Mouse (Mus musculus) ZHBTc4 (cell line): ENCODE results near the gene Ndufa4l2.

ENCODE experiments used
- DNase-seq: peaks from one replicate; pipeline ENCODE4 v3.0.0-alpha.2; 2011; ENCODE audit warnings: low read depth, low spot score

Gene Ndufa4l2

DNA sequence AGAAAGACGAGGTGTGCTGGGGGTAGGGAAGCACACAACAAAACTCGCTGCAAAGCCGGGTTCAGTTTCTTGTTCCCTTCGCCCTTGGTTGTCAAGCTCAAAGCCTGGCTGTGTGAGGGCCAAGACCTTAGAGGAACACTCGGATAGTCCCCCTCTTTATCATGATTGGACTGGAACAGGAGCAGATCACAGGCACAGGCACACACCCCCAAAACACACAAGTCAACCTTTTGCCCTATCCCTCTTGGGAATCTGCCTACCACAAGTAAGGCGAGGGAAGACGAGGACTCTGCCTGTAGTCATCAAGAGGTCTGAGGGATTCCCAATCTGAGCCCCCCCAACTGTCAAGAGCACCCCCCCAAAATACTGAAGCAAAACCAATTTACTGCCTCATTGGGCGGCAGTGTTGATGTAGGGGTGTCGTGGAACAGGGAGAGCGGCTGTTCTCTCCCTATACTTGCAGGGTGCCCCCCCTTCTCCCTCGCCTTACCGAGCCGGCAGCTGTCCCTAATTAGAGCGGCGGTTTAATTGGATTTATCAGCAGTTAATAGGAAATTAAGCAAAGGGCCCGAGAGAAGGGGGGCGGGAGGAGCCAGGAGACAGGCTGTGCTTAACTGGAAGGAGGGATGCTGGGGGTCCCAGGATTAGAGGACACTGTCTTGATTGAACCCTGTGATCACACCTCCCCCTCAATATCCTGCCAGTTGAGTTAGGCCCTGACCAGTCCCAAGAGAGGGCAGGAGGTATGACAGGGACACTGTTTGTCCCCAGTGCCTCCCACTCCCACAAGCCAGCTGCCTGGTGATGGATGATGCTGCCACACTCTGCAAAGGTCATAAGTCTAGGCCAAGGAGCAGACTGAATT is 4.7 kb upstream of the Ndufa4l2 start:
- DNase-seq = peak; percentile 25

DNA sequence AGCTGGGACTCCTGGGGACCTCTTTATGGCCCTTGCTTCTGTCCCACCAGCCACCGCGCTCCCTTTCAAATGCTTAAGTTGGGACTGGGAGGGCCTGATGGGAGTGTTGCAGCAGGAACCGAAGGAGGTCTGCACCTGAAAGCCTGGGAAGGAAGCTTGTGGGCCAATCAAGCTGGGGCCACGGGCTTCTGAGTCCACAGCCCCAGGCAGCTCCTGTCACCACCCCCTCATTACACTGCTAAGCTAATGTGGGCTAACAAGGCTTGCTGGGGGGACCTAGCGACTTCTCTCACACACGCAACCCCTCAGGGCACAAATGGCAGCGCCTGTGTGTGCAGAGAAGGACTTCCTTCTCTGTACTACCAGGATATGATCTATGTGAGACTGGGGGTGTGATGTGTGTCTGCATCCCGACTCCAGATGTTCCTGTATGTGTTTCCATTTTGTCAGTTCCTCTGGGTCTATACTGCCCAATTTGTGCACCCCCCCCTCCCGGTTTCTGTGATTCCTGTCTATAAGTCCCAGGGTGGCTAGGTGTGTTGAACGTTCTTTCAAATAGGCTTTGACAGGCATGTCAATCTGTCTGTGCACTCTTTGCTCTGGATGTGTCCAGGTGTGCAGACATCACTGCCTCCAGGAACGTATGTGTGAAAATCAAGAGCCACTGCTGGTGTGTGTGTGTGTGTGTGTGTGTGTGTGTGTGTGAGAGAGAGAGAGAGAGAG is 3.7 kb upstream of the Ndufa4l2 start:
- DNase-seq = peak; percentile 60

DNA sequence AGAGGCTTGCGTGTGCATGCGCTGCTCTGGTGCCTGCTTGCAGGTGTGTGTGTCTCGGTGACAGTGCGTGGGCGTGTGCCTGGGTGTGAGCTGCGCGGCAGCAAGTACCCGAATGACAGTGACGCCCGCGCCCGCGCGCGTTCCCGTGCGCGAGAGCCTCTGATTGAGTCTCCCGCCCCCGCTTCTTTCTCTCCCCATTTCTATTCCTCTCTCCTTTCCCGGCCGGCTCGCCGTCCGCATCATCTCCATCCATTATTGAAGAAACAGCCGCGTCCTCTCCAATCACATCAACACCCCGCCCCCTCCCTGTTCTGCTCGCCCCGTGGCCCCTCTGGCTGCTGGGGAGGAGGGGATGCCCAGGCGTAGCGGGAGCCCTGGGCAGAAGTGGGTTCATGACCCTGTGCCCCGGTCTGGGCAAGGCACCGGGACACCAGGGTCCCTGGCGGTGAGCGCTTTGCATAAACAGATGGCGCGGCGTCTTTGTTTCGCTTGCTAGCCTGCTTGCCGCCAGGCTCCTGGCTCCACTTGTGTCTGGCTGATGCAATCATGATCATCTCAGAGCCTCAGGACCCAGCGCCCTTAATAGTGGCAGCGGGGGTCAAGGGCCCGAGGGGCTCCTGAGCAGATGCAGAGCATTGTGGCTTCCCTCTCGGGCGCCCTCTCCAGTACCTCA is 3.0 kb upstream of the Ndufa4l2 start:
- DNase-seq = peak; percentile 70

- DNase-seq = no peak
Measured at GRCm38 (mm10) chr10:127512307-127512666, 2.5 kb upstream of the Ndufa4l2 start.

DNA sequence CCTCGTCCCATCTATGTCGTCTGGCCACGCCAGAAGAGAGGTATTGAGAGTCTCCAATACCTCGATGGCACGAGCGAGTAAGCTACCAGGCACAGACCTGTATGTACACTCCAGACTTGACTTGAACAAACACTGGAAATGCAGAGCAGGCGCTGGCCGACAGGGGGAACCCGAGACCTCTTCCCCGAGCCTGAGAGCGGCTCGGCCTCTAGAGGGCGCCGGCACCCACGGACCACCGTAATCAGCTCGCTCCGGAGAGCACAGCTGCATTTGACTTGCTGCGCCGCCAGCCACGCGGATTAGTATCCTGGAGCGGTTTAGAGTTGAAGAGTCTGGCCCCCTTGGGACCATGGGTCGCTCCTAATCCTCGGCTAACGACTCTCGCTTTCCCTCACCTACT is 2.0 kb upstream of the Ndufa4l2 start:
- peak; percentile 96 for DNase-seq

DNA sequence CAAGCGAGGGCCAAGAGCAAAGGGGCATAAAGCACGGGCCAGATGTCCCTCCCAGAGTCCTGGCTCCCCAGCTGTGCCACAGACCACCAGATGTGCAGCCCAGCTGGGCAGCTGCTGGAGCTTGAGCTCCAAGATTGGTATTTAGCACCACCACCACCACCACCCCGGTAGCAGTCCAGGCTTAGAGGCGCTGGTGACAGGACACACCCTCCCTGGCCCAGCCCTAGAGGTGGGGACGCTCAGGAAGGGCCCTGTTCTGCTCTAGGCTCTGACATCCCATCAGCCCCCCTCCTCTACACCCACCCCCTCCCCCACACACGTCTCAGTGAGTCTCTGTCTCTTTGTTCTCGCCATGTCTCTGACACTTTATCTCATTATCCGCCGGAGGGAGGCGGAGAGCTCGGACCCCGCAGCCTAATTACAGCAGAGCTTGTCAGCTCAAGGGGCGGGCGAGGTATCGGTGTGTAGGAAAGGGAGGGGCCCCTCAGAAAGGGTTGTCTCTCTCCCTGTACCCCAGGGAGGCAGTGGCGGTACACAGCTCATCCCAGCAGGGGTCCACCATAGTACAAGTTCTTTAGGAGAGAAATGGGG is 1.2 kb upstream of the Ndufa4l2 start:
- no peak for DNase-seq

DNA sequence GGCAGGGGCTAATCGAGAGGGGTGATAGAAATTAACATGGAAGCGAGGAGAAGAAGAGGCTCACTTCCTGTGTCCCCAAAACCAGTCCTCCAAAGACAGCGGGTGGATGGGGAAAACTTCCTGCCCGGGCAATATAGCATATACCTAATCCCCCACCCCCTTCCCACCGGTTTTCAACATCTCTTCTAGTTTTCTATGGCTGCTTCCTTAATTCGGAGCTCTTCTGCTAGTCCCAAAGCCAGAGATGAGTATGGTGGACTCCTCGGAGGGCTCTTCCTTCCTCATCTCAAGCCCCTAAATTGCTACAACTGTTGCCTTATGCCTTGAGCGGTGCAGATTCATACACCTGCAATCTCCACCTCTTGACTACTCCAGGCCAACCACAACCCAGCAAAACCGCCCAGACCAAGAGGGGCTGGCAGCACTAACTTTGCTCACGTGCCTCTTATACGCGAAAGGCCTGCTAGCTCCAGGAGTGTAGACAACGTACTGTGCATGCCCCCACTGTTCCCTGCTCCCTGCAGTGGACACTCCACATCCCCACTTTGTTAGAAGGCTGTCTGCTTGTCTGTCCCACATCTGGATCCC is 562 bp upstream of the Ndufa4l2 start:
- DNase-seq = no peak

DNA sequence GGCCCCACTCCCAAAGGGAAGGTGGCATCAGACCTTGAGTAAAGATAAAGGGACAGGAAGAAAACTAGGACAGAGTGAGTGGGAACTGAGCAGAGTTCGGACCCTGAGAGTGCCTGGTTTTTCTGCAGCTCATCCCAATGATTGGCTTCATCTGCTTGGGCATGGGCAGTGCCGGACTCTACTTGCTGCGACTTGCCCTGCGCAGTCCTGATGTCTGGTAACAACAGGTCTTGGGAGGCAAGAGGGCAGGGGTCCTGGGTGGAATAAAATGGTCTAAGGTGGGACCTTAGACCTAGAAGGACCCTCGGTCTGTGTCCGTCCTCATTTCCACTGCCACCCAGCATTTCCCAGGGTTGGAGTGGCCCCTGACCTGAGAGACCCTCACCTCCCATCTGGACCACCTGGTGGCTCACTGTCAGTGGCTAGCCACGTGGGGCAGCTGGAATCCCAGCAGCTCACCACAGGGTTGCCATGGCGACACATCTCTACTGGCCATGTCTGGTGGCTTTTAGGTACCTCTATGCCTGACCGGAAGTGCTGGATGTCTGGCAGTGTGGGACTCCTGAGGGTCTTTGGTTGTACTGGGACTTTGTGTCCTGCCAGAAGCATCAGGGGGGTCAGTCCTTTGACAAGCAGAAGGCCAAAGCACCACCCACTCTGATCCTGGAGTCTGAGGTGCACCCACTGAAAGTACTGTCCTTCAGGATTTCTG is 660 bp downstream of the Ndufa4l2 start:
- no peak for DNase-seq

DNA sequence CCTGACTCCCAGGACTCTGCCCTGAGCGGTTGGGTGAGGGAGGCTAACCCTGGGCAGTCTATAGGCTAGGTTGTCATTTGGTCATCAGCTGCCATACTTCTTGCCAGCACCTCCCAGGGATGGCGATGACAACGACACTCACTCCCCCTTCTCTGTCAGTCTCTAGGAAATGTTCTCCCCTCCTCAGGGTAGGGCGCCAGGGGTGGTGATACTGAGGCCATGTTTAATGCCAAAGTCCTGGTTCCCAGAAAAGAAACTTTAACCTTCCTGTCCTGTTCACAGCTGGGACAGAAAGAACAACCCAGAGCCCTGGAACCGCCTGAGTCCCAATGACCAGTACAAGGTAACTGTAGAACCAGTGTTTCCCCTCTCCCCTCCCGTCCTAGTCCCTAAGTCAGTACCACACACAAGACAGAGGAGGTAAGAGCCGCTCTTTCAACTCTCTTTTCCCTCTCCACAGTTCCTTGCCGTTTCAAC is 1.3 kb downstream of the Ndufa4l2 start:
- DNase-seq = no peak

DNA sequence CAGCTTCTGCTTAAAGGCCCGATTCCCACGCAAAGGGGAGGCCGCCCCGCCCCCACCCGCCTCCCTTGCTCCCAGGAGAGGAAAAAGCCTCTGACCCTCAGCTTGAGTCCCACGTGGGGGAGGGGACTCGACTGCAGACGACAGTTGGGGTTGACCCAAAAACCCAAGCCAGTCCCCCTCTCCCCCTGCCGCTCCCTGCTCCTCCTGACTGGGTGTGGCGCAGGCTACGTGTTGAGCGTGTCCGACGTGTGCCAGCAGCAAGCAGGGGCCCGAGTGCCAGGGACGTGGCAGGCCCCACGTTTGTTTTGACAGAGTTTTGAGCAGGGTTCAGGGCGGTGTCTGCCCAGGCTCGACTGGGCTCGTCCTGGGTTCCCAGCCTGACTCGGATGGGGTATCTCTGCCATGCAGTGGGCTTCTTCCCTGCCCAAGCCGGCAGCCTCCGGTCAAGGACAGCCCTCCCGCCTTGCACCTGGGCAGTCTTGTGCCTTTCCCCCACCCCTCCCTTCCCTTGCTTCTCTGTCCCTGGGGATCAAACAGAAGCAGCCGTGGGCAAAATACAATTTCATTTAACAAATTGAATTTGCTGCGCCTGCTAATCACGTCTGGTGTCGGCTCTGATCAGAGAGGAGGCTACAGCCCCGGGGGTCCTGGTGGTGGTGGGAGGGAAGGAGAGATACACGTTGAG is 2.0 kb downstream of the Ndufa4l2 start:
- peak; percentile 65 for DNase-seq

- peak; percentile 46 for DNase-seq
Measured at GRCm38 (mm10) chr10:127517941-127518340, 3.2 kb downstream of the Ndufa4l2 start.

GRCm38 (mm10) chr10:127519041-127519701 is 4.4 kb downstream of the Ndufa4l2 start:
- no peak for DNase-seq

DNA sequence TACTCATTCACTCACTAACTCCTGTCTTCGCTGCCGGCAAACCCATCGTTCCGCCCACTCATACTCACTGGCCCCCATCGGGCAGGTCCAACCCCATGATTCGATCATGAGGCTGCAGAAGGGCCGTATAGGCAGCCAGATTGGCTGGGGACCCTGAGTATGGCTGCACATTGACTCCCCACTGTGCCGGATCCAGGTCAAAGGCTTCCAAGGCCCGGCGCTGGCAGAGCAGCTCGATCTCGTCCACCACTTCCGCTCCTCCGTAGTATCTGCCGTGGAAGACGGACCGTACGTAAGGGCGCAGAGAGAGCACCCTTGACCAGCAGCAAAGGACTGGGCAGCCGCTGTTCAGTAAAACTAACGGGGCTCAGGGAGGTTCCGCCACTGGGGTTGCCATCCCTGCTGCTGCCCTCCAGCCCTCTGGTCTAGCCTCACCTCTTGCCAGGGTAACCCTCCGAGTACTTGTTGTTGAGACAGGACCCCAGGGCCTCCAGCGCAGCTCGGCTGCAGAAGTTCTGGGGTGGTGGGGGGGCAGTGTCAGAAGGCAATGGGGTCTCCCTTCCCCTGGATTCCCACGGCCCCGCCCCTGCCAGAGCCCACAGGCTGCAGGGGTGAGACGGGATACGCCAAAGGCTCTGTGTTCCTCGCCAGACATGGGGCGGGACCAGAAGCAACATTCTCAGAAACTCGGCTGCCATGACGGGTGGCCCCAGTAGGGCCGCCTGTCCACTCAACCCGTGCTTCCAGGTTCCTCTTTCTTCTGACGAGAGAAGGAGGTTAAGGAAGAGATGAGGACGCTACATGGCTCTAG is 5.3 kb downstream of the Ndufa4l2 start:
- DNase-seq = peak; percentile 55

GRCm38 (mm10) chr10:127520714-127521357 is 6.1 kb downstream of the Ndufa4l2 start:
- no peak for DNase-seq

GRCm38 (mm10) chr10:127521611-127522080 is 6.9 kb downstream of the Ndufa4l2 start:
- no peak for DNase-seq

- DNase-seq = peak; percentile 96
Measured at GRCm38 (mm10) chr10:127522088-127522581, 7.4 kb downstream of the Ndufa4l2 start, which contains the start of gene Shmt2. Gene Shmt2, minus strand, starts transcription at chr10:127522444.

DNA sequence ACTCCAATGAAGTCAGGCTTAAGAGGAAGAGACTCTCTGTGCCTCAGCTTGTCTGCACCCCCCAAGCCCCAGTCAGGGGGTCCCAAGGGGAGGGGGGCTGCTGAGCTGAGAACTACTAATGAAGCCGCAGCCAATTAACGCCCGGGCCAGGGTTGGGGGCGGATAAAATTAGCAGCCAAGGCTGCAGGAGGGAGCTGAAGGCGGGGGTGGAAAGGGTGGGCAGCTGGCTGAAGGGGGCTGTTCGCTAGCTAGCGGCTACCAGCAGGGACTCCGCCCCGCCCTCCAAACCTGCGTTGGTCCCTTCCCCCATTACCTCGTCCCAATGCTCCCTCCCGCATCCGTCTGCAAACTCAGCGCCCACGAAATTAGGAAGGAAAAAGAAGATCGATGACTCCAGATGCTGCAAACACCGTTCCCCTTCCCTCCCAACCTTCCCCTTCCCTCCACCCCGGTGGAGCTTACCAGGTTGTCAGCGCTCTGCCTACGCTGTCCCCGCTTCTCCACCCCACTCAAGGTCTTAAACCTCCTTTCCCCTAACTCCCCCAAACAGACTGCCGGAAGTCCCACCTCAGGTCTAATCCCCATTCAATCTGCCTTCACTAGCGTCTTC is 10.0 kb downstream of the Ndufa4l2 start:
- no peak for DNase-seq
